Mouse (Mus musculus) neural tube, embryonic 11.5 days (tissue): ENCODE results near the gene Ovol2. TPM values are rescaled to one million over a fixed set of nuclear protein-coding genes. Genes with fewer than 3 reads are reported as not detected.

Experiments
- ATAC-seq: fragments of 200-750 bp; cut with Nextera tagmentation; 2 replicates; pipeline ENCODE4 v1.8.0; 2017; ENCODE audit warnings: moderate number of reproducible peaks, mild to moderate bottlenecking, moderate TSS enrichment, moderate library complexity; ENCODE audit not compliant: insufficient read depth, low FRiP score, low TSS enrichment
- DNase-seq: peaks from one replicate; pipeline ENCODE4 v3.0.0-alpha.2; 2015; ENCODE audit warnings: low spot score
- H3K27ac ChIP-seq: fragments of 300-500 bp; sonication (generic); 2 replicates; pipeline ENCODE4 v1.5.1; 2014; ENCODE audit warnings: low read depth, mild to moderate bottlenecking, low read length
- H3K27me3 ChIP-seq: fragments of 300-500 bp; sonication (generic); 2 replicates; pipeline ENCODE4 v1.6.1; 2014; ENCODE audit warnings: mild to moderate bottlenecking, low read length, mixed read lengths; ENCODE audit not compliant: control insufficient read depth, insufficient read depth
- H3K36me3 ChIP-seq: fragments of 300-500 bp; sonication (generic); 2 replicates; pipeline ENCODE4 v1.6.1; 2014; ENCODE audit warnings: mild to moderate bottlenecking, low read length, moderate library complexity, mixed read lengths; ENCODE audit not compliant: control insufficient read depth, insufficient read depth
- H3K4me1 ChIP-seq: fragments of 300-500 bp; sonication (generic); 2 replicates; pipeline ENCODE4 v1.6.1; 2014; ENCODE audit warnings: low read length, mixed read lengths; ENCODE audit not compliant: control insufficient read depth, insufficient read depth
- H3K4me2 ChIP-seq: fragments of 300-500 bp; sonication (generic); 2 replicates; pipeline ENCODE4 v1.6.1; 2014; ENCODE audit warnings: low read depth, mild to moderate bottlenecking, moderate library complexity
- H3K4me3 ChIP-seq: fragments of 300-500 bp; sonication (generic); 2 replicates; pipeline ENCODE4 v1.5.1; 2014; ENCODE audit warnings: low read depth, low read length
- H3K9ac ChIP-seq: fragments of 300-500 bp; sonication (generic); 2 replicates; pipeline ENCODE4 v1.6.1; 2014; ENCODE audit warnings: mild to moderate bottlenecking, low read length
- H3K9me3 ChIP-seq: fragments of 300-500 bp; sonication (generic); 2 replicates; pipeline ENCODE4 v1.6.1; 2016; ENCODE audit warnings: low read length; ENCODE audit not compliant: control insufficient read depth
- WGBS: fragments of 180-500 bp; shearing (Covaris S2); extraction: QIAGEN DNeasy Blood & Tissue Kit; methylation state at CpG from one replicate; pipeline ENCODE4 v1.1.7; 2014; 5-methylcytosine and 5-hydroxymethylcytosine counted together
- polyA plus RNA-seq: library from polyadenylated mRNA; unstranded; fragments of >200 nt; fragmentation: Nextera tagmentation; extraction: Ambion mirVana; gene quantifications from 2 replicates; pipeline ENCODE4 v1.2.1, GENCODE M21; 2014

The Ovol2 gene
- polyA plus RNA-seq, 1 experiment from 2014 or later: not detected

DNA sequence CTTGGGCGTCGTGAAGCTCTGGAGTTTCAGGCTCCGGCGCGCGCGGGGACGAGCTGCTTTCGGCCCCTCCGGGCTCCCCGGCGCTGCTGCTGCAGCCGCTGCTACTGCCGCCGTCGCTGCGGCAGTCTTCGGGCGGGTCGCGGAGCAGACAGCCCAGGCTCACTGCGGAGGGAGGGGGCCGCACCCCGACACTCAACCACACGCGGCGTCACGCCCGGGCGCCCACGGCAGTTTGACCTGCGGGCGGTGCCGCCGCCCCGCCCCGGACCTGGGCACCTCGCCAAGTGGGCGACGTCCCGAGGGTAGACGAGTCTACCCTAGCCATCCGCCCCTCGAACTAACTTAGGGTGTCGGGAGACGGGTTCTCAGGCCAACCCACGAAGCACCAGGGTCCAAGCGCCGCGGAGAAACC lies 980 bp downstream of the Ovol2 start:
- Histone ChIP-seq H3K36me3 (no peaks in the 10 kb centered on the region), H3K4me2 (peak overlapping the region; percentile 73), H3K9me3 (no peaks in the 10 kb centered on the region), H3K4me3 (peak overlapping the region; percentile 41), H3K9ac (no peak overlapping the region), H3K27ac (no peak overlapping the region), H3K27me3 (peaks cover 65% of the 10 kb centered on the region), H3K4me1 (peaks cover 21% of the 10 kb centered on the region)
- under 1% methylated on average over 49 of the region's 50 CpGs for WGBS
- peak; percentile 44 for DNase-seq
- ATAC-seq: peak; percentile 65

DNA sequence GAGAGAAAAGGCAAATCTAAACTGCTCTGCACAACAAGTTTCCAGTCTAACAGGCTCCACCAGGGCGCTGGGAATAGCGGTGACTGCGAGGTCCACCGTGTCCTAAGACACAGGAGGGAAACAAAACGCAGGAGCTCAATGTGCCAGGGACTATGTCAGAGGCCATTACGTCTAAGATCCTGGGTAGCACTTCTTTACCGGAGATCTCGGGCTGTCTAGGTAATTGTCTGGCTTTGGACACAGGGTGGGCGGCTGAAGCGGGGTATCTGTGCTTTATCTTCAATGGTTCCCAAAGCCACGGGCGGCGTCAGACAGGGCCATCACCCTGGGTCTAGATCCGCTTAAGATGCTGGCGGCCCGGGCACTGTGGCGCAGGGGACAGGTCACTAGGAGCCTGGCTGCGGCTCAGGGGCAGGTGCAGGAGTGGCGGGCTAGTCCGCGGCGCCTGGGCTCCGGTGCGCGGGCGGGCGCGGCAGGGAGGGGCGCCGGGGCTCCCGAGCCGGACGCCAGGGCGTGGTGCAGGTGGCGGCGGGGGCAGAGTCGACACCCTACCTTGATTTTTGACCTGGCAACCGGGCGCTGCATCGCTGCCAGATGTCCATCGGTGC lies 1.5 kb downstream of the Ovol2 start:
- Histone ChIP-seq H3K9ac (no peak overlapping the region), H3K4me1 (peaks cover 21% of the 10 kb centered on the region), H3K4me2 (peak overlapping the region; percentile 73), H3K27ac (no peak overlapping the region), H3K27me3 (peaks cover 65% of the 10 kb centered on the region), H3K4me3 (peak overlapping the region; percentile 41), H3K36me3 (no peaks in the 10 kb centered on the region), H3K9me3 (no peaks in the 10 kb centered on the region)
- peak; percentile 30 for DNase-seq
- 1% methylated on average over 41 of the region's 41 CpGs for WGBS
- ATAC-seq: peak; percentile 40; the same call in 1 of the 2 replicates

DNA sequence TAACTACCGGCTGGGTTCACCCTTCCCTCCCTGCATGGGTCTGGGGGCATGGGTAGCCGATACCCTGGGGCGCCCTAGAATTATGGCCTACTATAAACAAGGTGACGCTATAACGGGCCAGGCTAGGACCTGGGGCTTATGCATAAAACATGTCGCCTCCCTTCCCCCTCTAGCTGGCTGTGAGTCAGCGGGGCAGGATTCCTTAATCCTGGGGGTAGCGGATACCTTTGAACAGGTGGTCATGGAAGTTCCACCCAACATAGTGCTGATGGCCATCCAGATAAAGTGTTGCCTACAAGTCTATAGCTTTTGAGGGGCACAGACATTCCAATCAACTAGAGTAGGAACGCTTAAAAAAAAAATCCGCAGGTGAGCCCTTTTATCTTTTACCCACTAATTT lies 2.0 kb downstream of the Ovol2 start:
- no peak overlapping the region for H3K4me2 ChIP-seq
- DNase-seq (no peak), ATAC-seq (no peak)
- H3K9ac ChIP-seq: no peak overlapping the region
- H3K27me3 ChIP-seq: peaks cover 61% of the 10 kb centered on the region
- no peaks in the 10 kb centered on the region for H3K9me3 ChIP-seq
- under 1% methylated on average over 10 of the region's 10 CpGs for WGBS
- H3K4me1 ChIP-seq: peaks cover 21% of the 10 kb centered on the region
- peak overlapping the region; percentile 41 for H3K4me3 ChIP-seq
- H3K27ac ChIP-seq: no peak overlapping the region
- H3K36me3 ChIP-seq: no peaks in the 10 kb centered on the region

GRCm38 (mm10) chr2:144329451-144329850 lies 2.5 kb downstream of the Ovol2 start:
- WGBS: under 1% methylated on average over 8 of the region's 10 CpGs
- H3K4me2 ChIP-seq: no peak overlapping the region
- H3K9me3 ChIP-seq: no peaks in the 10 kb centered on the region
- H3K36me3 ChIP-seq: no peaks in the 10 kb centered on the region
- no peak overlapping the region for H3K27ac ChIP-seq
- peaks cover 57% of the 10 kb centered on the region for H3K27me3 ChIP-seq
- no peak overlapping the region for H3K9ac ChIP-seq
- peaks cover 21% of the 10 kb centered on the region for H3K4me1 ChIP-seq
- DNase-seq (no peak), ATAC-seq (no peak)
- H3K4me3 ChIP-seq: no peak overlapping the region

DNA sequence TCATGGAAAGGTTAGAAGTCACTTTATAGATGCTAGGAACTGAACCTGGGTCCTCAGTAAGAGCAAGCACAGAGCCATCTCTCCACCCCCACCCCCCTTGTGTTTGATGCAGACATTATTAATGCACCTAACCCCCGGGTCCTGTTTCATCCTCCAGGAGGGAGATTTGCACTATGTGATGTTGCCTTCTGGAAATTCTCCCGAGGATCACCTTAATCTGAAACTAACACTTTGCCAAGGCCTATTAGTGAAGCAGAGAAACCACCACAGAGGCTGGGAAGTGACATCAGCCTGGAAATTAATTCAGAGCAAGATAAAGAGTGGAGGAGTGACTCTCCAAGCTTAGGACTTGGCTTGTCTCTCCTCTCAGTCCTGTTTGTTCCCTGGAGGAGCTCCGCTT lies 7.7 kb downstream of the Ovol2 start:
- H3K4me2 ChIP-seq: no peak overlapping the region
- H3K4me3 ChIP-seq: no peak overlapping the region
- no peaks in the 10 kb centered on the region for H3K9me3 ChIP-seq
- 75% methylated on average over 3 of the region's 3 CpGs for WGBS
- no peak overlapping the region for H3K9ac ChIP-seq
- ATAC-seq (no peak), DNase-seq (no peak)
- H3K27me3 ChIP-seq: peaks cover 6% of the 10 kb centered on the region; the same call in 1 of the 2 replicates
- no peaks in the 10 kb centered on the region for H3K36me3 ChIP-seq
- no peak overlapping the region for H3K27ac ChIP-seq
- no peaks in the 10 kb centered on the region for H3K4me1 ChIP-seq

- H3K4me2 ChIP-seq: no peak overlapping the region
- WGBS: 87% methylated on average over 2 of the region's 2 CpGs
- no peaks in the 10 kb centered on the region for H3K36me3 ChIP-seq
- H3K27ac ChIP-seq: no peak overlapping the region
- DNase-seq (no peak), ATAC-seq (no peak)
- no peaks in the 10 kb centered on the region for H3K9me3 ChIP-seq
- H3K4me1 ChIP-seq: no peaks in the 10 kb centered on the region
- H3K27me3 ChIP-seq: no peaks in the 10 kb centered on the region
- H3K4me3 ChIP-seq: no peak overlapping the region
- no peak overlapping the region for H3K9ac ChIP-seq
Observed at GRCm38 (mm10) chr2:144311372-144311771, 20.6 kb downstream of the Ovol2 start.

DNA sequence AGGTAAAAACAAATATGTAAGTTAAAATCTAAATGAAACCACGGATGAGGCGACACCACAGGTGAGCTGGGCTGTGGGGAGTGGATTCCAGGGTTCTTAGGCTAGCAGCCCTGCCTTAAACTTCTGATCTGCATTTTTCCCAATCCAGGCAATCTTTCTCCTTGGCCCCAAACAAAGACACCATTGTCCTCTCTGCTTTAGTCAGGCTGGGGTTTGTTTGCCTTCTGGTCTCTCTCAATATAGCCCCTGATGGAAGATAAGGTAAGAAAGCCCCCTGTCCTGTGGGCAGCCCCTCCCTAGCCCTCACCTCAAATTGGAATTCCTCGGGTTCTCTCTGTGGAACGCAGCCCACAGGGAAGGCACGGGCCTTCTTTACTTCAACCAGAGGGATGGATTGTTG lies 21.7 kb downstream of the Ovol2 start:
- Histone ChIP-seq H3K36me3 (no peaks in the 10 kb centered on the region), H3K4me1 (no peaks in the 10 kb centered on the region), H3K9ac (no peak overlapping the region), H3K9me3 (no peaks in the 10 kb centered on the region), H3K4me2 (no peak overlapping the region), H3K4me3 (no peak overlapping the region), H3K27me3 (no peaks in the 10 kb centered on the region), H3K27ac (no peak overlapping the region)
- no peak for DNase-seq
- 44% methylated on average over 5 of the region's 5 CpGs for WGBS
- ATAC-seq: no peak

- ATAC-seq (no peak), DNase-seq (no peak)
- Histone ChIP-seq H3K36me3 (no peaks in the 10 kb centered on the region), H3K4me2 (no peak overlapping the region), H3K4me3 (no peak overlapping the region), H3K9ac (no peak overlapping the region), H3K4me1 (no peaks in the 10 kb centered on the region), H3K9me3 (no peaks in the 10 kb centered on the region), H3K27ac (no peak overlapping the region), H3K27me3 (no peaks in the 10 kb centered on the region)
- WGBS: 62% methylated on average over 8 of the region's 8 CpGs
Observed at GRCm38 (mm10) chr2:144308561-144308960, 23.4 kb downstream of the Ovol2 start.

GRCm38 (mm10) chr2:144305721-144306294 lies 26.1 kb downstream of the Ovol2 start:
- Histone ChIP-seq H3K4me3 (no peak overlapping the region), H3K9ac (no peak overlapping the region), H3K36me3 (no peaks in the 10 kb centered on the region), H3K4me2 (no peak overlapping the region), H3K9me3 (no peaks in the 10 kb centered on the region), H3K27me3 (no peaks in the 10 kb centered on the region), H3K27ac (no peak overlapping the region), H3K4me1 (no peaks in the 10 kb centered on the region)
- DNase-seq (no peak), ATAC-seq (no peak)
- WGBS: 68% methylated on average over 18 of the region's 18 CpGs
